Mouse (Mus musculus): ENCODE data around the gene Znhit3. TPM values are rescaled to one million over a fixed set of nuclear protein-coding genes. Genes with fewer than 3 reads are reported as not detected.

Gene Znhit3
- polyA plus RNA-seq, 1 experiment from 2014 or later = 27.5 TPM

- Histone ChIP-seq H3K9ac (replicated peaks; ENCODE audit: low read depth) (no peak overlapping the region), H3K4me1 (ENCODE audit: insufficient read depth, low read depth, low read length) (no peaks in the 10 kb centered on the region), H3K27me3 (replicated peaks; ENCODE audit: insufficient read depth, low read length) (no peaks in the 10 kb centered on the region), H3K36me3 (ENCODE audit: insufficient read depth, low read length) (peaks cover 23% of the 10 kb centered on the region; the same call in 1 of the 2 replicates), H3K27ac (ENCODE audit: low read length) (no peak overlapping the region), H3K4me3 (ENCODE audit: low read depth, low read length) (no peak overlapping the region), H3K4me2 (replicated peaks; ENCODE audit: low read depth, low read length) (no peak overlapping the region), H3K9me3 (ENCODE audit: low read length) (no peaks in the 10 kb centered on the region)
- ATAC-seq = no peak
- no peak for DNase-seq (ENCODE audit: low spot score)
- 76% methylated on average over 3 of the region's 3 CpGs for WGBS
- TF ChIP-seq CTCF (IDR thresholded peaks at IDR 0.05) (no peak), EP300 (IDR thresholded peaks at IDR 0.05) (no peak)
These were observed 9.1 kb downstream of the Znhit3 start for GRCm38 (mm10) chr11:84907081-84907480.

- no peak for TF ChIP-seq CTCF (IDR thresholded peaks at IDR 0.05)
- TF ChIP-seq EP300 (IDR thresholded peaks at IDR 0.05) = no peak
- peaks cover 34% of the 10 kb centered on the region; the same call in 1 of the 2 replicates for H3K36me3 ChIP-seq (ENCODE audit: insufficient read depth, low read length)
- WGBS = 83% methylated on average over 9 of the region's 9 CpGs
These were observed 11.5 kb downstream of the Znhit3 start for GRCm38 (mm10) chr11:84904597-84905144.

GRCm38 (mm10) chr11:84893113-84893512, 23.1 kb downstream of the Znhit3 start:
- H3K9me3 ChIP-seq (ENCODE audit: low read length) = no peaks in the 10 kb centered on the region
- H3K4me2 ChIP-seq (replicated peaks; ENCODE audit: low read depth, low read length) = no peak overlapping the region
- no peak overlapping the region for H3K9ac ChIP-seq (replicated peaks; ENCODE audit: low read depth)
- H3K36me3 ChIP-seq (ENCODE audit: insufficient read depth, low read length) = peaks cover 21% of the 10 kb centered on the region
- no peaks in the 10 kb centered on the region for H3K27me3 ChIP-seq (replicated peaks; ENCODE audit: insufficient read depth, low read length)
- no peaks in the 10 kb centered on the region for H3K4me1 ChIP-seq (ENCODE audit: insufficient read depth, low read depth, low read length)
- no peak for DNase-seq (ENCODE audit: low spot score)
- H3K27ac ChIP-seq (ENCODE audit: low read length) = no peak overlapping the region
- no peak for ATAC-seq
- WGBS = 92% methylated on average over 14 of the region's 15 CpGs
- no peak for TF ChIP-seq CTCF (IDR thresholded peaks at IDR 0.05)
- no peak for TF ChIP-seq EP300 (IDR thresholded peaks at IDR 0.05)
- no peak overlapping the region for H3K4me3 ChIP-seq (ENCODE audit: low read depth, low read length)

More at GRCm38 (mm10) chr11:84904597-84905144, 11.5 kb downstream of the Znhit3 start:
- Histone ChIP-seq H3K27me3 (replicated peaks; ENCODE audit: insufficient read depth, low read length) (no peaks in the 10 kb centered on the region), H3K9ac (replicated peaks; ENCODE audit: low read depth) (no peak overlapping the region), H3K4me2 (replicated peaks; ENCODE audit: low read depth, low read length) (no peak overlapping the region), H3K4me1 (ENCODE audit: insufficient read depth, low read depth, low read length) (no peaks in the 10 kb centered on the region), H3K4me3 (ENCODE audit: low read depth, low read length) (no peak overlapping the region), H3K9me3 (ENCODE audit: low read length) (no peaks in the 10 kb centered on the region), H3K27ac (ENCODE audit: low read length) (no peak overlapping the region)
- ATAC-seq (no peak), DNase-seq (ENCODE audit: low spot score) (no peak)

GRCm38 (mm10) chr11:84891705-84892104, 24.5 kb downstream of the Znhit3 start:
- Histone ChIP-seq H3K27me3 (replicated peaks; ENCODE audit: insufficient read depth, low read length) (no peaks in the 10 kb centered on the region), H3K4me1 (ENCODE audit: insufficient read depth, low read depth, low read length) (no peaks in the 10 kb centered on the region), H3K4me2 (replicated peaks; ENCODE audit: low read depth, low read length) (no peak overlapping the region), H3K9ac (replicated peaks; ENCODE audit: low read depth) (no peak overlapping the region), H3K9me3 (ENCODE audit: low read length) (no peaks in the 10 kb centered on the region), H3K4me3 (ENCODE audit: low read depth, low read length) (no peak overlapping the region), H3K36me3 (ENCODE audit: insufficient read depth, low read length) (peaks cover 18% of the 10 kb centered on the region; the same call in 1 of the 2 replicates), H3K27ac (ENCODE audit: low read length) (no peak overlapping the region)
- ATAC-seq (no peak), DNase-seq (ENCODE audit: low spot score) (no peak)
- 91% methylated on average over 7 of the region's 7 CpGs for WGBS
- TF ChIP-seq EP300 (IDR thresholded peaks at IDR 0.05) (no peak), CTCF (IDR thresholded peaks at IDR 0.05) (no peak)

GRCm38 (mm10) chr11:84889492-84889891, 26.7 kb downstream of the Znhit3 start:
- Histone ChIP-seq H3K9me3 (ENCODE audit: low read length) (no peaks in the 10 kb centered on the region), H3K27me3 (replicated peaks; ENCODE audit: insufficient read depth, low read length) (no peaks in the 10 kb centered on the region)

GRCm38 (mm10) chr11:84888025-84888424, 28.1 kb downstream of the Znhit3 start:
- no peaks in the 10 kb centered on the region for H3K27me3 ChIP-seq (replicated peaks; ENCODE audit: insufficient read depth, low read length)
- no peak for ATAC-seq
- DNase-seq (ENCODE audit: low spot score) = no peak
- no peak overlapping the region for H3K27ac ChIP-seq (ENCODE audit: low read length)
- no peaks in the 10 kb centered on the region for H3K9me3 ChIP-seq (ENCODE audit: low read length)
- no peak overlapping the region for H3K4me3 ChIP-seq (ENCODE audit: low read depth, low read length)
- 96% methylated on average over 8 of the region's 8 CpGs for WGBS
- H3K4me2 ChIP-seq (replicated peaks; ENCODE audit: low read depth, low read length) = no peak overlapping the region
- TF ChIP-seq CTCF (IDR thresholded peaks at IDR 0.05) (no peak), EP300 (IDR thresholded peaks at IDR 0.05) (no peak)
- no peaks in the 10 kb centered on the region for H3K4me1 ChIP-seq (ENCODE audit: insufficient read depth, low read depth, low read length)
- H3K36me3 ChIP-seq (ENCODE audit: insufficient read depth, low read length) = peaks cover 11% of the 10 kb centered on the region
- H3K9ac ChIP-seq (replicated peaks; ENCODE audit: low read depth) = no peak overlapping the region

More at GRCm38 (mm10) chr11:84889492-84889891, 26.7 kb downstream of the Znhit3 start:
- Histone ChIP-seq H3K4me2 (replicated peaks; ENCODE audit: low read depth, low read length) (no peak overlapping the region), H3K27ac (ENCODE audit: low read length) (no peak overlapping the region), H3K4me3 (ENCODE audit: low read depth, low read length) (no peak overlapping the region), H3K4me1 (ENCODE audit: insufficient read depth, low read depth, low read length) (no peaks in the 10 kb centered on the region), H3K9ac (replicated peaks; ENCODE audit: low read depth) (no peak overlapping the region), H3K36me3 (ENCODE audit: insufficient read depth, low read length) (peaks cover 15% of the 10 kb centered on the region)
- ATAC-seq (no peak), DNase-seq (ENCODE audit: low spot score) (no peak)
- TF ChIP-seq EP300 (IDR thresholded peaks at IDR 0.05) (no peak), CTCF (IDR thresholded peaks at IDR 0.05) (no peak)
- 85% methylated on average over 2 of the region's 2 CpGs for WGBS

Measured in lung, postnatal 0 days (tissue).